Mouse (Mus musculus): ENCODE data around the gene Erbb4. TPM values are rescaled to one million over a fixed set of nuclear protein-coding genes. Genes with fewer than 3 reads are reported as not detected.
A peak's percentile ranks its signal among the peaks of the same experiment; 100 is the strongest.

Gene Erbb4
- polyA plus RNA-seq, 1 experiment from 2014 or later = 1.3 TPM

GRCm38 (mm10) chr1:68142562-68143350, 965.1 kb downstream of the Erbb4 start:
- no peaks in the 10 kb centered on the region for H3K36me3 ChIP-seq (replicated peaks; ENCODE audit: control insufficient read depth, insufficient read depth, low read depth, low read length)
- H3K4me1 ChIP-seq (ENCODE audit: control insufficient read depth, insufficient read depth, low read length) = no peaks in the 10 kb centered on the region
- H3K4me3 ChIP-seq (ENCODE audit: low read depth, low read length) = no peak overlapping the region
- WGBS = 75% methylated on average over 7 of the region's 7 CpGs
- DNase-seq (ENCODE audit: low spot score) (no peak), ATAC-seq (replicated peaks; ENCODE audit: insufficient number of reproducible peaks, low FRiP score, low TSS enrichment, low read depth) (no peak)
- H3K4me2 ChIP-seq (ENCODE audit: low read depth, low read length) = no peak overlapping the region
- H3K9me3 ChIP-seq (replicated peaks; ENCODE audit: control insufficient read depth, low read length) = no peaks in the 10 kb centered on the region
- H3K9ac ChIP-seq (replicated peaks; ENCODE audit: low read length) = no peak overlapping the region
- no peak overlapping the region for H3K27ac ChIP-seq (replicated peaks; ENCODE audit: low read depth, low read length)
- H3K27me3 ChIP-seq (ENCODE audit: control insufficient read depth, insufficient read depth, low read length) = no peaks in the 10 kb centered on the region

GRCm38 (mm10) chr1:68134943-68135342, 972.9 kb downstream of the Erbb4 start:
- Histone ChIP-seq H3K36me3 (replicated peaks; ENCODE audit: control insufficient read depth, insufficient read depth, low read depth, low read length) (no peaks in the 10 kb centered on the region), H3K9ac (replicated peaks; ENCODE audit: low read length) (no peak overlapping the region), H3K27me3 (ENCODE audit: control insufficient read depth, insufficient read depth, low read length) (no peaks in the 10 kb centered on the region), H3K4me2 (ENCODE audit: low read depth, low read length) (no peak overlapping the region), H3K27ac (replicated peaks; ENCODE audit: low read depth, low read length) (no peak overlapping the region), H3K4me1 (ENCODE audit: control insufficient read depth, insufficient read depth, low read length) (no peaks in the 10 kb centered on the region), H3K4me3 (ENCODE audit: low read depth, low read length) (no peak overlapping the region), H3K9me3 (replicated peaks; ENCODE audit: control insufficient read depth, low read length) (no peaks in the 10 kb centered on the region)
- DNase-seq (ENCODE audit: low spot score) (no peak), ATAC-seq (replicated peaks; ENCODE audit: insufficient number of reproducible peaks, low FRiP score, low TSS enrichment, low read depth) (no peak)

- H3K27ac ChIP-seq (replicated peaks; ENCODE audit: low read depth, low read length) = no peak overlapping the region
- 90% methylated on average over 2 of the region's 2 CpGs for WGBS
- H3K9ac ChIP-seq (replicated peaks; ENCODE audit: low read length) = no peak overlapping the region
- no peaks in the 10 kb centered on the region for H3K36me3 ChIP-seq (replicated peaks; ENCODE audit: control insufficient read depth, insufficient read depth, low read depth, low read length)
- no peak overlapping the region for H3K4me3 ChIP-seq (ENCODE audit: low read depth, low read length)
- DNase-seq (ENCODE audit: low spot score) (no peak), ATAC-seq (replicated peaks; ENCODE audit: insufficient number of reproducible peaks, low FRiP score, low TSS enrichment, low read depth) (no peak)
- H3K9me3 ChIP-seq (replicated peaks; ENCODE audit: control insufficient read depth, low read length) = no peaks in the 10 kb centered on the region
- H3K27me3 ChIP-seq (ENCODE audit: control insufficient read depth, insufficient read depth, low read length) = no peaks in the 10 kb centered on the region
- no peak overlapping the region for H3K4me2 ChIP-seq (ENCODE audit: low read depth, low read length)
- H3K4me1 ChIP-seq (ENCODE audit: control insufficient read depth, insufficient read depth, low read length) = no peaks in the 10 kb centered on the region
Measured at GRCm38 (mm10) chr1:68134450-68134849, 973.4 kb downstream of the Erbb4 start.

GRCm38 (mm10) chr1:68123541-68123940, 984.3 kb downstream of the Erbb4 start:
- ATAC-seq (replicated peaks; ENCODE audit: insufficient number of reproducible peaks, low FRiP score, low TSS enrichment, low read depth) (no peak), DNase-seq (ENCODE audit: low spot score) (no peak)
- H3K27ac ChIP-seq (replicated peaks; ENCODE audit: low read depth, low read length) = no peak overlapping the region
- H3K36me3 ChIP-seq (replicated peaks; ENCODE audit: control insufficient read depth, insufficient read depth, low read depth, low read length) = no peaks in the 10 kb centered on the region
- no peaks in the 10 kb centered on the region for H3K27me3 ChIP-seq (ENCODE audit: control insufficient read depth, insufficient read depth, low read length)
- no peaks in the 10 kb centered on the region for H3K9me3 ChIP-seq (replicated peaks; ENCODE audit: control insufficient read depth, low read length)
- no peak overlapping the region for H3K9ac ChIP-seq (replicated peaks; ENCODE audit: low read length)
- WGBS = 90% methylated on average over 2 of the region's 2 CpGs
- H3K4me2 ChIP-seq (ENCODE audit: low read depth, low read length) = no peak overlapping the region
- no peaks in the 10 kb centered on the region for H3K4me1 ChIP-seq (ENCODE audit: control insufficient read depth, insufficient read depth, low read length)
- H3K4me3 ChIP-seq (ENCODE audit: low read depth, low read length) = no peak overlapping the region

GRCm38 (mm10) chr1:68120364-68120763, 987.5 kb downstream of the Erbb4 start:
- no peaks in the 10 kb centered on the region for H3K36me3 ChIP-seq (replicated peaks; ENCODE audit: control insufficient read depth, insufficient read depth, low read depth, low read length)
- H3K27me3 ChIP-seq (ENCODE audit: control insufficient read depth, insufficient read depth, low read length) = no peaks in the 10 kb centered on the region
- WGBS = 79% methylated on average over 7 of the region's 7 CpGs
- H3K9ac ChIP-seq (replicated peaks; ENCODE audit: low read length) = no peak overlapping the region
- DNase-seq (ENCODE audit: low spot score) (no peak), ATAC-seq (replicated peaks; ENCODE audit: insufficient number of reproducible peaks, low FRiP score, low TSS enrichment, low read depth) (no peak)
- no peak overlapping the region for H3K4me2 ChIP-seq (ENCODE audit: low read depth, low read length)
- H3K9me3 ChIP-seq (replicated peaks; ENCODE audit: control insufficient read depth, low read length) = no peaks in the 10 kb centered on the region
- no peak overlapping the region for H3K4me3 ChIP-seq (ENCODE audit: low read depth, low read length)
- no peaks in the 10 kb centered on the region for H3K4me1 ChIP-seq (ENCODE audit: control insufficient read depth, insufficient read depth, low read length)
- no peak overlapping the region for H3K27ac ChIP-seq (replicated peaks; ENCODE audit: low read depth, low read length)

GRCm38 (mm10) chr1:68115721-68116120, 992.1 kb downstream of the Erbb4 start:
- H3K4me3 ChIP-seq (ENCODE audit: low read depth, low read length) = no peak overlapping the region
- 79% methylated on average over 5 of the region's 5 CpGs for WGBS
- no peaks in the 10 kb centered on the region for H3K36me3 ChIP-seq (replicated peaks; ENCODE audit: control insufficient read depth, insufficient read depth, low read depth, low read length)
- no peak overlapping the region for H3K27ac ChIP-seq (replicated peaks; ENCODE audit: low read depth, low read length)
- H3K4me2 ChIP-seq (ENCODE audit: low read depth, low read length) = no peak overlapping the region
- no peaks in the 10 kb centered on the region for H3K4me1 ChIP-seq (ENCODE audit: control insufficient read depth, insufficient read depth, low read length)
- no peak overlapping the region for H3K9ac ChIP-seq (replicated peaks; ENCODE audit: low read length)
- H3K27me3 ChIP-seq (ENCODE audit: control insufficient read depth, insufficient read depth, low read length) = no peaks in the 10 kb centered on the region
- DNase-seq (ENCODE audit: low spot score) (no peak), ATAC-seq (replicated peaks; ENCODE audit: insufficient number of reproducible peaks, low FRiP score, low TSS enrichment, low read depth) (no peak)
- H3K9me3 ChIP-seq (replicated peaks; ENCODE audit: control insufficient read depth, low read length) = no peaks in the 10 kb centered on the region

GRCm38 (mm10) chr1:68106543-68106860, 1001.4 kb downstream of the Erbb4 start:
- Histone ChIP-seq H3K9ac (replicated peaks; ENCODE audit: low read length) (no peak overlapping the region), H3K4me2 (ENCODE audit: low read depth, low read length) (no peak overlapping the region), H3K27me3 (ENCODE audit: control insufficient read depth, insufficient read depth, low read length) (no peaks in the 10 kb centered on the region), H3K36me3 (replicated peaks; ENCODE audit: control insufficient read depth, insufficient read depth, low read depth, low read length) (no peaks in the 10 kb centered on the region), H3K4me3 (ENCODE audit: low read depth, low read length) (no peak overlapping the region), H3K9me3 (replicated peaks; ENCODE audit: control insufficient read depth, low read length) (no peaks in the 10 kb centered on the region), H3K4me1 (ENCODE audit: control insufficient read depth, insufficient read depth, low read length) (no peaks in the 10 kb centered on the region), H3K27ac (replicated peaks; ENCODE audit: low read depth, low read length) (no peak overlapping the region)
- DNase-seq (ENCODE audit: low spot score) (peak; percentile 67), ATAC-seq (replicated peaks; ENCODE audit: insufficient number of reproducible peaks, low FRiP score, low TSS enrichment, low read depth) (no peak; the same call in 1 of the 2 replicates)
- 77% methylated on average over 3 of the region's 3 CpGs for WGBS

GRCm38 (mm10) chr1:68105834-68106542, 1001.9 kb downstream of the Erbb4 start:
- no peaks in the 10 kb centered on the region for H3K9me3 ChIP-seq (replicated peaks; ENCODE audit: control insufficient read depth, low read length)
- no peak overlapping the region for H3K4me2 ChIP-seq (ENCODE audit: low read depth, low read length)
- H3K27me3 ChIP-seq (ENCODE audit: control insufficient read depth, insufficient read depth, low read length) = no peaks in the 10 kb centered on the region
- H3K36me3 ChIP-seq (replicated peaks; ENCODE audit: control insufficient read depth, insufficient read depth, low read depth, low read length) = no peaks in the 10 kb centered on the region
- H3K9ac ChIP-seq (replicated peaks; ENCODE audit: low read length) = no peak overlapping the region
- no peak for DNase-seq (ENCODE audit: low spot score)
- WGBS = 67% methylated on average over 7 of the region's 7 CpGs
- no peak overlapping the region for H3K27ac ChIP-seq (replicated peaks; ENCODE audit: low read depth, low read length)
- peak; percentile 62; the same call in 1 of the 2 replicates for ATAC-seq (replicated peaks; ENCODE audit: insufficient number of reproducible peaks, low FRiP score, low TSS enrichment, low read depth)
- no peaks in the 10 kb centered on the region for H3K4me1 ChIP-seq (ENCODE audit: control insufficient read depth, insufficient read depth, low read length)
- H3K4me3 ChIP-seq (ENCODE audit: low read depth, low read length) = no peak overlapping the region
